Mouse (Mus musculus) megakaryocyte, embryonic 14.5 days (primary cell): ENCODE results near the gene Acot7.

Experiments used
- FLI1 ChIP-seq: IDR thresholded peaks from 2 replicates; pipeline ENCODE4 v1.6.1; 2012; ENCODE audit warnings: low read length, inconsistent platforms, mixed read lengths
- GATA1 ChIP-seq: IDR thresholded peaks from 3 replicates; pipeline ENCODE4 v1.6.1; 2012; ENCODE audit warnings: mixed read lengths, low read length, inconsistent platforms, borderline replicate concordance

DNA sequence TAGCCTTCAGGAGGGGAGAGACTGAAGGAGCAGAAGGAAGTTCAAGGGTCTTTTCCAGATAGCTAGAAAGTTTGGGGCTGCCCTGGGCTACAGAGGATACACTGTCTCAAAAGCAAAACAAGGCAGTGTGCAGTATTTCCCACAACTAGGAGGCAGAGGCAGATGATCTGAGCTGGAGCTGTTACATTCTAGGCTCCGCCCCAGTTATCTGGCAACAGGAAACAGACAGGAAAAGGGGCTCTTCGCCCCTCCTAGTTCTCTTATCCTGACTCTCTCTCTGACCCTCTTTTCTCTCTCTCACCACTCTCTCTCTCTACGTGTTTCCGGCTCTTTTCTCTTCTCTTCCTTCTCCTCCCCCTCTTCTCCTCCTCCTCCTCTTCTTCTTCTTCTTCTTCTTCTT is 118.0 kb downstream of the Acot7 start:
- no peak for TF ChIP-seq GATA1
- TF ChIP-seq FLI1 = 0 out of 2 replicates have a peak, but pooled peaks have one; percentile 21
